Mouse (Mus musculus) adrenal gland (tissue): ENCODE data around the gene Zap70.
"Not testable (repeated sequence)": the region's sequence is repeated elsewhere in the genome, so short reads cannot be mapped to it uniquely, and the experiment has no call there.

Source experiments
- intact Hi-C: fragments of 180-260 bp; cut with DNase I; formaldehyde crosslinking; loops from one replicate; pipeline ENCODE4 v1.15.1; 2025

Gene Zap70

DNA sequence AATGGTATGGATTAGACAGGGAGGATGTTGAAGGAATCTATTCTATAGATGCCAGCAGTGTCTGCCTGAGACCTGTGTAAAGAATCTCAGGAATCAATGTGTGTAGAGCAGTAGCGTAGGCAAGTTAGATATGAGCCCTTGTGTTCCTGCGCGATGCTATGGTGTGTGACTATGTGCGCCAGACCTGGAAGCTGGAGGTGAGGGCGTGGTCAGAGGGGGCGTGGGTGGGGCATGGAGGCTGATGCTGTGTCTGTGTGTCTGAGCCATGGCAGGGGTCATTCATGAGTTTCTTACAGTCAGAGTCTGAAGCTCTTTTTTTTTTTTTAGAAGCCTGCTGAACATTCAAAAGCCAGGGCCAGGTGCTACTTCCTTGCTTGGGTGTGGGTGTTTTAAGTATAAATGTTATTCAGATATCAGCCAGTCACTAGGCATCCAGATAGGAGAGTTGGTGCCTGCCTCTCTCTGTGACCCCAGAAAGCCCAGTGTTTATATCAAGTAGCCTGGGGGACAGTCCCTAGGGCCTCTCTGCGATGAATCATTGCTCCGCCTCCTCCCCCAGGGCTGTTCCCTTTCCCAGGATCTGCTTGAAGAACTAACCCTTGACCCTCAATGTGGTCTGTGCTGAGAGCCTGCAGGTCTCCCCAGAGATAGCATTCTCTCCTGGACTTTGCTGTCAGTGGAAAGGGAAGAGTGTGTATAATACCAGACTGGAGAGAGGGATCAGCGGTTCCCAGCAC is 10.8 kb downstream of the Zap70 start:
- intact Hi-C loops, result no loop called here

DNA sequence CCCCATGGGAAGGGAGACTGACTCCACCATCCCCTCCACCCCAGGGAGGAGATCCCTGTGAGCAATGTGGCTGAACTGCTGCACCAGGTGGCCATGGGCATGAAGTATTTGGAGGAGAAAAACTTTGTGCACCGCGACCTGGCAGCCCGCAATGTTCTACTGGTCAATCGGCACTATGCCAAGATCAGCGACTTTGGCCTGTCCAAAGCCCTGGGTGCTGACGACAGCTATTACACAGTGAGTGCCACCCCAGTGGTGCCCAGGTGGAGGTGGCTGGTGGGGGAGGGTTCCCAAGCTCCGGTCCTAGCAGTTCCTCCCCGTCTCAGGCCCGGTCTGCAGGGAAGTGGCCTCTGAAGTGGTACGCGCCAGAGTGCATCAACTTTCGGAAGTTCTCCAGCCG is 19.2 kb downstream of the Zap70 start:
- intact Hi-C loops, result no loop called here

DNA sequence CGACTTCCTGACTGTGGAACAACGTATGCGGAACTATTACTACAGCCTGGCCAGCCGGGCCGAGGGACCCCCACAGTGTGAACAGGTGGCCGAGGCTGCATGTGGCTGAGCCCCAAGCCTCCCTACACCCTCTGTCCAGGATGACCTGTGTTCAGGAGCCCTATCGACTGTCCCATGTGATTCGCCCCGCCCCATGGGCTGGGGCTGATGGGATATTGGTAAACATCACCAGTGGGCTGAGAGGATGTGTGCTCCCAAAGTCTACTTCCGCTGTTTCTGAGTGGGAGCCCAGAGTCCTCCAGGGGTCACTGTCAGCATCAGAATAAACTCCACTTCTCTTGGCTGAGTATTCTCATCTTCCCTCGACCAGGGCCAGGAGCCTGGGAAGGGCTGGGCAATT is 20.9 kb downstream of the Zap70 start:
- intact Hi-C loops, result no loop called here

DNA sequence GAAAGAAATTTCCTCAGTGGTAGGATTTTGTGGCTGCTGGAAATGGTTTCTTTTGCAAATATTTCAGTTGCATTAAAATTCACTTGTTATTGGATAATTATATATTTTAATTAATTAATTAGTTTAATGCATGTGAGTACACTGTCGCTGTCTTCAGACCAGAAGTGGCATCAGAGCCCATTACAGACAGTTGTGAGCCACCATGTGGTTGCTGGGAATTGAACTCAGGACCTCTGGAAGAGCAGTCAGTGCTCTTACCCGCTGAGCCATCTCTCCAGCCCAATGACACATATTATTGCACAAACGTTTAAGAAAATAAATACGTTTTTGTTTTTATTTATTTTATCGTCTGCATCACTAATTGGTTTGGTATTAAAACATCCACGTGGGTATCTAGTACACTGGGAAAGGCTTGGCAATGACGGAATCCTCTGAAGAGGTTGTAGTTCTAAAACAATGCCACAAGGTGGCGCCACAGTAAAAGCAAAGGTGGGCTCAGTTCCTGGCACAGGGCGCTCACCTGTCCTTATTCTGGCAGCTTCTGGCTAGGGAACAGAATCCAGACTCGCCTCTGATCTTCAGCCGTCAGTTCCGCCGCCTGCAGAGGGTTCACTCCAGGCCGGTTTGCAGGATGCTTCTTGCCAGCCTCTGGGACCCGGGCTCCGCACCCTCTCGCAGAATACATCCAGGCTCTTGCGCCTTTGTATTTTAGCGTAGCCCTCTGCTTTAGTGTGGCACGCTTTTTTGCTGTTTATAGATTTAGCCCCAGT is 23.0 kb downstream of the Zap70 start:
- intact Hi-C loops, result loop anchor here (2.0 kb wide), 1 partner anchor 468 kb away; no protein-coding TSS in a partner anchor

DNA sequence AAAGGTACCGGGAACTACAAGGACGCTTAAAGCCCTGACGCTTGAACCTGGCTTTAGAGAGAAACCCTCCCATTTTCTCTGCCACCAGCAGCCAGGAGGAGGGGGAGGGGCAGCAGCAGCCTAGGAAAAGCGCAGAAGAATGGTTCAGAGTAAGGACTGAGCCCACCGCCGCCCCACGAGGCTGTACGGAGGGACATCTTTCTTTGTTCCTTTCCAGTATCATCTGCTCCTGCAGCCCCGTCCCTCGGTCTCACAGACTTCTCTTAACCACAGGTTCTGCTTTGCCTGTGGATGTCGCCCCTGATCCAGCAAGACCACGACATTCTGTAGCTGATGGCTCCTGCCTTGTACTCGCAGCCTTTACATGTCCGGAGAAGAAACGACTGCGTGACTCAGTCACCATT is 23.6 kb downstream of the Zap70 start:
- intact Hi-C loops, result loop anchor here (2.0 kb wide), 1 partner anchor 468 kb away; no protein-coding TSS in a partner anchor

DNA sequence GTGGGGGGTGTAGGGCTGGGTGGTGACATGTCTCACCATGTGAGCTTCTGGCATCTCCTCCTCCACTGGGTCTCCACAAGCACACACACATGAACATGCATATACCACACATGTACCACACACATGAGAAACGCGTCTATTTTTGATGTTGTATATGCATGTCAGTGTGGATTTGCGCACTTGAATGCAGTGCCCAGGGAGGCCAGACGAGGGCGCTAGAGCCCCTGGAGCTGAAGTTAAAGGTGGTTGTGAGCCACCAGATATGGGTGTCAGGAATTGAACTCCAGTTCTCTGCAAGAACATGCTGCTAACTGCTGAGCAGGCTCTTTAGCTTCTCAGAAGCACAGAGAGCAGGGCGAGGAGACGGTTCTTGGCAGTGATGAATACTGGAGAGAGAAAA is 24.8 kb downstream of the Zap70 start:
- intact Hi-C loops, result no loop called here

DNA sequence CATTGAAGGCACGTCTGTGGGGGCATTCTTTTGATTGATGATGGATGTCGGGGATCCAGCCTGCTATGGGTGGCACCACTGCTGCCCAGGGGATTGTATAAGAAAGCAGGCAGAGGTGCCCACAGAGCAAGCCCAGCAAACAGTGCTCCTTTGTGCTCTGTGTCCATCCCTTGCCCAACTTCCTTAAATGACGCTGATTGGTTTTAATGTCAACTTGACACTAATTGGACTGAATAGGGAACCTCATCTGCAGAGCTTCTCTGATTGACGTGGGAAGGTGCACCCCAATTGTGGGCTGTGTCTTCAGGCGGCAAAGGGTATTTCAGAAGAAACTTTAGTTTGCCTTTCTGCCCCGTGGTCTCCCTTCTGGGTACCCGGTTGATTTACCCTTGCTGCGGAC is 27.8 kb downstream of the Zap70 start:
- intact Hi-C loops, result no loop called here

DNA sequence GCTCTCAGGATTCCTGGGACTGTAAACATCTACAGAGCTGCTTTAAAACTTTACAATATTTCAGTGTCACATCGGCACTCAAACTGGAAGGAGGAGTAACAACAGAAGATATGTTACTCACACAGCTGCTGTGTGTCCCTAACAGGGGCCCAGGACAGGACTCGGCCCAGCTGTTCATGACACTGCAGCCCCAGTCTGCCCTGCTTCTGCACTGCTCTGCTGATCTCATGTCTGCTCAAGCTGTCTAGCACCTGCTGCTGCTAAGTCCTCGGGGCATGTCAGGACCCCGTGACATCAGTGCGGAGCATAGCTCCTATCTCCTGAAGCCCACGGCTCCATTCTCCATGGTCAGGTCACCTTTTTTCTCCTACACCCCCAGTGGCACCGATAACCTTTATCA is 35.1 kb downstream of the Zap70 start:
- intact Hi-C loops, result no loop called here

DNA sequence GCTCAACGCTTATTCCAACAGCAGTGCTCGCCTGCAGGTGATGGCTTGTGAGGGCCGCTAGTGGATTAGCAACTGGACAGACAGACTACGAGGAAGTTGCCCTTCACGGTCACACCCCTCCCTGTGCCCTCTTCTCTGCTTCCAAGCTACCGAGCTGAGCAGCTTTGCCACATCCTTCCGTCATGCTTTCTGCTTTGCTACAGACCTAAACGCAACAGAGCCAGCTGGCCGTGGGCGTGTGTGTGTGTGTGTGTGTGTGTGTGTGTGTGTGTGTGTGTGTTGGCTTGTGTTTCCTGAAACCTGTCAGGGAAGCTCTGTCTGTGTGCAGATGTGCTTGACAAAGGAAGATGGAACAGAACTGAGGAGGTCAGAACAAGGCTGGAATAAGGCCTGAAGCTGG is 35.9 kb downstream of the Zap70 start:
- intact Hi-C loops, result no loop called here

DNA sequence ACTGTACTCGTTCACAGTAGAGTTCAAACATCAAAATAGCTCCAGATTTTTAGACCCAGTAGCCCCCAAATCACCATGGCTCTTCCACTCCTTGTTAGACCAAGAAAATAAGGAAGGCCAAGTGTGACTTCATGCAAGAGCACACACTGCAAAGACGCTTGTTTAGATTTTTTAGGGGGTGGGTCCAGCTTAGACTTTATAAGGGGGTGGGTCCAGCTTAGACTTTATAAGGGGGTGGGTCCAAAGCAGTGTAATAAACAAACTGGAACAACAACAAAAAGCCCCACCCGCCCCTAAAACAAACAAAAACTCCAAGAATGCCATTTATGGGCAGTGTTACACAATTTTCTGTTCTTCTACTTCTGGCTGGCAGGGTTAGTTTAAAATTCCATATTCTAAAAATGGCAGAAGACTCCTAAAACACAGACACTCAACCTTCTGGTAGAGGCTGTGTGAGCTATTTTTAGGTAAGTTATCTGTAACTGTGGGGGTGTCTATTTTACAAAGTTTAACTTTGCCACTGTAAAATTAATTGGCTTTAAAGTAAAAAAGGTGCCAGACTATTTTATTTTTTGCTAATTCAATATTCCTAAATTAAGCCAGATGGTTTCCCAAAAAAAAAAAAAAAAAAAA is 38.9 kb downstream of the Zap70 start:
- intact Hi-C loops, result no loop called here

DNA sequence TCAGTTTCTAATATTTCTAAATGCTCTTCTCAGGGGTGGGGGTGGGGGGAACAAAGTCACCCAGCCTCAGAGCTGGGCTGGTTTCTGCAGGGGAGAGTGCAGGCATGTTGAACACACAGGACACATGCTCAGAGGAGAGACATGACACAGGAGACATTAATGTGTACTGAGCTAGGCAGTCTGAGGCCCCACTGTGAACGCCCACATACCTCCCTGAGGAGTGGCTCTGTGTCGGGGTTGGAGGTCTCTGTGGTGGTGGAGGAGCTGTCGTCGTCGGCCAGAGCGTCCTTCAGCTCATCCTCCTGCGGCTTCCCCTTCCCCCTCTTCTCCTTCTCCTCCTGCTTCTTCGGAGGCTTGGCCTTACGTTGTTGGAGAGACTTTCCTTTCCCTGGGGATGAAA is 42.7 kb downstream of the Zap70 start:
- intact Hi-C loops, result no loop called here

DNA sequence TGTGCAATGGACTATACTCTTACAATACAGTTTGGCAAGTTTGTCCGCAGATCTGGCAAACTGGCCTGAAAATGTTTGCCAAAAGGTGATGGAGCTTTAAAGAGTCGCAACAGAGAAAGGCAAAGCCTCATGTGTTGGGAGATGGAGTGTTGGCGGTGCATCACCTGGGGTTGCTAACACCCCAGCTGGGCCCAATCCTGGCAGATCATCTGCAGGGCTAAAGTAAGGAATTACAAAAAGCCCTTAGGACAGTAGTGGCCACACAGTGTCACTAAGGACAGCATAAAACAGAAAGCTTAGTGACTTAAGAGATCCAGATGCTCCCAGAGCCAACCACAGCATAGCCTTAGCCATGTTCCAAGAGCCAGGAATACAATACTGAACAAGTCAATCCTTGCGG is 43.2 kb downstream of the Zap70 start:
- intact Hi-C loops, result no loop called here

DNA sequence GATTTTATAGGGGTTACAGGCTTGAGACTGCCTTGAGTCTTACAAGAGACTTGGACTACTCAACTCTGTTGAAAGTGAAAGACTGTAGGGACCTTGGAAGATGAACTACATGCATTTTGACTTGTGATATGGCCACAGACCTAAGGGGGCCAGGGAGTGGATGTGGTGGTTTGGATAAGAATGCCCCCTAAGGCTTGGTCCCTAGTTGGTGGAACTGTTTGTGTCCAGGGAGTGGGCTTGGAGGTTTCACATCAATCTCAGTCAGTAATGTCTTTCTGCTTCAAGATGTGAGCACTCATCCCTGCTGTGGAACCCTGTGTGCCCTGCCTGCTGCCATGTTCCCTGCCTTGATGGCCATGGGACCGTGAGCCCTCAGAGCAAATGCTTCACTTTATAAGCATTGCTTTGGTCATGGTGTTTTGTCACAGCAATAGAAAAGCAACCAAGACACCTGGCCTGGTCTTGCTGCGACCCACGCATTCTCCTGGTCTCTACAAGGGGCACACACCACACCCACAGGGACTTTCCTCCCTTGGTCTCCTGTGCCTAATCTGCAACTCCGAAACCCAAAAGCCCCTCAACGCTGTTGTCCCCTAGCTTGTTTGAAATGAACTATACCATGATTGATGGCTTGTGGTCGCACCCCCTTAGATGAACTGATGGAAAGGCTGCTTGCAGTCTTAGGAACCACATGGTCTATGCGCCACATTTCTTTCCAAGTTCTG is 44.7 kb downstream of the Zap70 start:
- intact Hi-C loops, result no loop called here

DNA sequence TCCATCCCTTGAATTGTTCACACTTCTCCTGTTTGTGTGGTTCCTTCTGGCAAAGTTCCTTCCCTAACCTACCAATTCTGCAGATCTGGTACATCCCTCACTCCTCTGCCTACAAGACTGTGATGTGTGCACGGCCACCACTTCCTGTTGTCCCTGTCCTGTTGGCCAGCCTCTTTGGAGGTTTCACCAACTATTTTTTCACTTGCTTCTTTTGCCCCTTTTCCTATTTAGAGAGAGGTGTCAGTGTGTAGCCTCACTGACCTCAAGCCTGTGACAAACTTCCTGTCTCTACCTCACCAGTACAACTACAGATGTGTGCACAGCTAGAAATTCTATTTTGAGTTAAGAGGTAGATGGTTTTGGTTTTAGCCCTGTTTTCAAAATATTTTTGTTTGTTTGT is 45.5 kb downstream of the Zap70 start:
- intact Hi-C loops, result no loop called here

DNA sequence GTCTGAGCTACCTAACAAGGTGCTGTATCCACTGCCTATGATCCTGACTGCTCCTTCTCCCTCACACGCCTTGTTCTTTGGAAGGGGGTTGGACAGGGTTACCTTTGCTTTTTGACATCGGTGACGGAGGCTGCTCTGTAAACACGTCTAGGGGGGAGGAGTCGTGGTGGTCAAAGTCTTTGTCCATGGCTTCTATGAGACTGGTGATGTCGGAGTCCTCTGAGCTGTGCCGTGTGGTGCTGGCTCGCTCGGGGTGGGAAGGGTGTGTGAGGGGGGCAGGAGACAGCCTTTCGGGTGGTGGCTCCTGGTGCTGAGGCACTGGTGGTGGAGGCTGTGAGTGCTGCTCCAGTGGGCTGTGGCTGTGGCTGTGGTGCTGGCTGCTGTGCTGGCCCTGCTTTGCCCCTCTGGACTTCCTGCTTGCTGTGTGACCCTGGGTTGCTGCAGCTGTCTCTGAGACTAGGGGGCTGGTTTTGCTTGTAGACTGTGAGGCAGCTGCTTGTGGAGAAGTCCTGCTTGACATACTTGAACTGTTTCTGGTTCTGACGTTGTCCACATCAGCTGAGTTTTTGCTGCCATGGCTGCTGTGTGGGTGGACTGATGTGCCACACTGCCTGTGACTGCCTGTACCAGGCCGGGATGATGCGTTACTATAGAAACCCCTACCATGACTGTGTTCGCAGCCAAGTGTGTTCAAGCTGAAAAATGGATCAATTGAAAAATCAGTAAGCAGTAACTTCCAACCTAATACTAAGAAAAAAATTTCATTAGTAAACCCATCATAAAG is 46.4 kb downstream of the Zap70 start:
- intact Hi-C loops, result no loop called here

DNA sequence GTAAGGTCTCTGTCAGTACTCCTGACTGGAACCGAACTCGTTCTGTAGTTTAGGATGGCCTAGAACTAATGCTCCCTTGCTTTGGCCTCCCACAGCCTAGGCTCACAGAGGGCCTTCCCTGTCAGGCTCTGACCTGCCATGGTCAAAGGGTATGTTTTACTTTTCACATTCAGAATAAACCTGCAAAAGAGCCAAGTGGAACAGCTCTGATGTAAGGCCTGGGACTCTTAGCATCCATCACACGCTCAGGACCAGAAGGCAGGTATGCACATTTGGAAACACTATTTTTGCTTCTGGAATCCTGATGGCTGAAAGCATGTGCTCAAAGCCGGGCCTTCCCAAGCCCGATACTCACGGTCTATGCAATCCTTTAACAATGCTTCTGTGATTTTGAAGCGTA is 50.2 kb downstream of the Zap70 start:
- intact Hi-C loops, result no loop called here

DNA sequence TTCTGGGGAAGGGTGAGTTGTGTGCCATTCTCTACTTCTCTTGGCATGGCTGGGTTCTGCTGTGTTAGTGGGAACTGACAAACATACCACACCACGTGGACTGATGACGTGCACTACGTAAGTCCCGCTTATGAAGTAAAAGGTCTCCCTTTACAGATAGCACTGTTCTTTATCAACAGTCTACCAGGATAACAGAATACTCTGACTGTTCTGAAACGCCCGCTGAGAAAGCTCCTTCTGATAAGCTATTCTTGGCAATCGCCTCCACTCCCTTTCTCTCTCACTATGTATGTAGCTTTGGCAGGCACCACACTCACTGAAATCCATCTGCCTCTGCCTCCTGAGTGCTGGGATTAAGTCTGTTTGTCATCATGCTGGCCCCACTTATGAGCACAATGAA is 51.8 kb downstream of the Zap70 start:
- intact Hi-C loops, result no loop called here

DNA sequence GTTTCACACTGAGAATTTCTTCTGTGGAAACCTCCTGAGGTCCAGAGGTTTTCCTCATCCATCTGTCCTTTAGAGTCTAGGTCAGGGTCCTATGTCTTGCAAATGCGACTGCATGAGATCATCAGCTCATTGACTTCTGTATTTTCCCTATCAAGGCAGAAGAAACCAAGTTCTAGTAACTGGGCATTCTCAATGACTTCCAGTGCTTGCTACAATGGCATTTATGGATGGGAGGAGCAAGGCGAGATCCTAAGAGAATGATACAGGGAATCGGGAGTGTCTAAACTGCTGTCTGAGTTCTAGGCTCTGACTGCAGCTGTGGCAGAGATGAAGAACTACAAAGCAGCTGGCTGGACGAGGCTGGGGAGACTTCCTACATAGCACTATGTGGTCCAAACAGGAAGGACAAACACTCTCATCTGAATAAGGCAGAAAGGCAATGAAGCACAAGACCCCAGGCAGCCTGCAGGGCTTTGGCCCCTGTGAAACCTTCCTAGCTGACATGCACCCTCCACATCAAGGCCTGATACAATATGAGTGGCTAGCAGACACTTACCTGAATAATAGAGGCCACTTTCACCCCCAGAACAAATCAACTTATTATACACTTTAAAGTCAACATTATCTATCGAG is 52.8 kb downstream of the Zap70 start:
- intact Hi-C loops, result no loop called here

DNA sequence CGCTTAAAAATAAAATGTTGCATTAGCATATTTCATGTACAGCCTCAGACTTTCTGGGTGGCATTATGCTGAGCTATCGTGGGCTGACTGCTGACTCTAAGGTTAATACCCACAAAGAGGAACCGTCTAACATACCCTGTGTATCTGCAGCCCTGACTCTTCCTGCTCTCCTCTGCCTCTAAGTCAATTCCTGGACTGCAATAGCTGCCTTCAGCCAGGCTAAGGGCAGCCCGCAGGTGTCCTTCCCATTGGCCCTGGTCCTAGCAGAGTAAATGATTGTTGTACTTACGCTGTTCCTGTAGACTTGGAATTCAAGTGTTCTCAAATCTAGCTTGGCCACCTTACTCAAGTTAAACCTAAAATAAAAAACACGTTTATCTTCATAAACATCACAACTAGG is 53.6 kb downstream of the Zap70 start:
- intact Hi-C loops, result no loop called here

DNA sequence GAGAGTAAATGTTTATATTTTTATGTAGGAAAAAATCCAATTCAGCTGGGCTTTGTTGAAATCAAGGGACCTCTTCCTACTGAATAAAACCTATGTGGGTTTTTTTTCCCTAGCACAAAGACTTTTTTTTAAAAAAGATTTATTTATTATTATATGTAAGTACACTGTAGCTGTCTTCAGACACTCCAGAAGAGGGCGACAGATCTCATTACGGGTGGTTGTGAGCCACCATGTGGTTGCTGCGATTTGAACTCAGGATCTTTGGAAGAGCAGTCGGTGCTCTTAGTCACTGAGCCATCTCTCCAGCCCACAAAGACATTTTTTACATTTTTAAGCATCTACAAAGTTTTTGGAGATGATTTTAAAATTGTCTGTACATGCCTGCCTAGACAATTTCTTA is 60.3 kb downstream of the Zap70 start:
- intact Hi-C loops, result not testable (repeated sequence)

DNA sequence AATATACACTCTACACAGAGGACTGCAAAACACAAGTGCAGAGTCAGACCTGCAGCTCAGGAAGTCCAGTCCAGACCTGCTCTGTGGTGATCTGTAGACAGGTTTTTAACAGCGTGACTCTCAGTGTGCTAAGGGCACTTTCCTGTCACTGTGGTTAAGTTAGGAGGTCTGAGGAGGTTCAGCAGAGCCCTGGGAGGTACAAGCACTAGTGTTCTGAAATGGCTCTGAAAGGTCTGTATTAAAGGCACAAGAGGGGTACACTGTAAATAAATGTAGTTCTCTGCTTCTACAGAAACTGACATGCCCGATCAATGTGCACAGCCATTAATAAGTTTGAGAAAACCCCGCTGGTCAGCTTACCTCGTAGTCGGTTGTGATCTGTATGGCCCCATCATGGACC is 62.8 kb downstream of the Zap70 start:
- intact Hi-C loops, result no loop called here
